Mouse (Mus musculus) neutrophil, adult 59 days (primary cell): ENCODE results near the gene Dock3. TPM values are rescaled to one million over a fixed set of nuclear protein-coding genes. Genes with fewer than 3 reads are reported as not detected.

Experiments
- total RNA-seq, 2 experiments: library from RNA; stranded (reverse); gene quantifications; 1 replicate in 1 of 2; 2 replicates in 1 of 2; pipeline ENCODE4 v1.2.4; 2023

The Dock3 gene
- 1 to 10 TPM; 2.0 to 4.9 TPM for total RNA-seq

GRCm38 (mm10) chr9:107231539-107232139, at the start of gene Dock3:
TSS of gene Dock3 (minus strand) at chr9:107231909.

GRCm38 (mm10) chr9:106891829-106892551, 339.7 kb downstream of the Dock3 start, which contains the start of gene Manf:
TSS of gene Manf (minus strand) at chr9:106891979.

GRCm38 (mm10) chr9:106886828-106887702, 344.6 kb downstream of the Dock3 start, which contains the start of gene Rbm15b:
TSS of gene Rbm15b (minus strand) at chr9:106887428.

Other genes with a start within 250 kb of the Dock3 start
- 100 to 1,000 TPM; 120 to 133 TPM for gene Mapkapk3, start 58.0 kb upstream of the Dock3 start, total RNA-seq
- gene Cish, start 64.1 kb upstream of the Dock3 start, total RNA-seq = 1 to 10 TPM; 5.0 to 5.4 TPM
- 1 to 10 TPM; 3.9 to 5.0 TPM for gene Hemk1, start 106.4 kb upstream of the Dock3 start, total RNA-seq
- gene 6430571L13Rik, start 108.7 kb upstream of the Dock3 start, total RNA-seq = not detected
- gene Cacna2d2, start 167.7 kb upstream of the Dock3 start, total RNA-seq = under 1 TPM; 0.09 to 0.62 TPM